ENCODE assay signal across 1 mouse cellular context in the genomic region with DNA sequence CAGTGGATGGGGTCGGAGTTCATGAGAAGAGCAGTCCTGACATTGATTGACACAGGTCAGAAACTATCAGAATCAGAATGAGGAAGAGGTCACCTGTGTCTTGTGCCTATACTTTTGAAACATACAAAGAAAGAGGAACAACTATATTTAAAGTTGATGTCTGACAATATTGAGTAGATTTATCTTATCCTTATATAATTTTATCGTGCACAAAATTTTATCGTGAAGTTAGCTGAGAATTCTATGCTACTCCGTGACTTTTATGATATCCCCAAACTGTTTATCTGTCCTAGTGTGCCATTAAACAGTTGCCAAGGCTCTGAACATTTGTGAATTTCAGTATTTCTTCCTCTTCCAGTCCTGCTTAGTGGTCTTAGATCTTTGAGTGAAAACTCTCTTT.
A peak's percentile ranks its signal among the peaks of the same experiment; 100 is the strongest.
TF ChIP-seq lines count a peak whose summit lies in the region.

No protein-coding gene starts in this region.

TF ChIP-seq in MEL, 35 proteins besides CTCF, POLR2A, EP300 and RAD21 (continued from another document):
- TF ChIP-seq ZMIZ1 (IDR thresholded peaks at IDR 0.05; ENCODE audit: low read depth, low read length) (no peak), MYC (IDR thresholded peaks at IDR 0.05; ENCODE audit: low read depth, low read length) (no peak), KAT2A (conservative IDR thresholded peaks at IDR 0.05; ENCODE audit: low read depth, low read length) (no peak), MAZ (IDR thresholded peaks at IDR 0.05; ENCODE audit: low read depth, low read length) (no peak), ETS1 (IDR thresholded peaks at IDR 0.05; ENCODE audit: low read depth, low read length) (peak; percentile 63)
TF ChIP-seq in MEL: peak in this region for 7.
